Mouse (Mus musculus): ENCODE data around the gene Stat6. TPM values are rescaled to one million over a fixed set of nuclear protein-coding genes. Genes with fewer than 3 reads are reported as not detected.

Gene Stat6
- total RNA-seq (2021): 10 to 100 TPM; 16.1 to 16.6 TPM
- long read RNA-seq, experiment 1, transcript Stat6-201 (22 exons, 3,775 nt): major isoform, 20 of 22 reads
- long read RNA-seq, experiment 1, partial matches to known transcripts: 2 of 22 reads
- long read RNA-seq, experiment 1, other reads (novel, unspliced or antisense): 0 of 22 reads
- long read RNA-seq, experiment 2, transcript Stat6-201 (22 exons, 3,775 nt): major isoform, 24 of 30 reads
- long read RNA-seq, experiment 2, partial matches to known transcripts: 5 of 30 reads
- long read RNA-seq, experiment 2, other reads (novel, unspliced or antisense): 1 of 30 reads

DNA sequence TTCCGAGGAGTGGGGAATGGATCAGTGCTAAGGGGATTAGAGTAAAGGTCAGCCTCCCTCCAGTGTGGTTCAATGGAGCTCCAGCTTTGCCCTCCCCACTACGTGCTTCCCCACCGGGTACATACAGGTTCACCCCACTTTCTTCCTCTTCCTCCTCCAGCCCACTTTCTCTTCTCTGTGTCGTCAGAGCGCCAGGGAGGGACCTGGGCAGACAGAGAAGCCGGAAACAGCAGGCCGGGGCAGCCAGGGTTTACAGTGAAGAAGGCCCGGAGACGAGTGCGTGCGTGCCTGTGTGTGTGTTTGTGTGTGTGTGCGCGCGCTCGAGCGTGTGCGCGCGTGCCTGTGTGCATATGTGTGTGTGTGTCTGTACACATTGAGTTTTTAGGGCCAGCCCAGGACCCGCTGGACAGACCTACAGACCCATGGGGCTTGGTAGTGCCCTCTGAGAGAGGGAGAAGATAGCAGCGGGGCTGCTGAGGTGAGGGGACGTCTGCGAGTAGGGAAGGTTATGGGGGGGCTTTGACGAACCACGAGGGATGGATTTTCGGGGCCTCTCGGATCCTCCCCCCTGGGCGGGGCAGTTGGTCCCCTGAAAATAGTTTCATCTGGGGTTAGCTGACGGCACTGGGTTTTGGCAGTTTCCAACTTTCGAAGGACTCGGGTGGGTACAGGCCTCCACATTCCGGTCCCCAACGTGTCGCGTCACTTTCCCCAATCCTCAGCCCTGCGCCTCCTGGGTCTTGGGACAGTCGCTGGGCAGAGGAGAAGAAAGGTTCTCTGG is at the start of gene Stat6:
Gene Stat6, plus strand, starts transcription at position 215 of the 781 bp plus-strand sequence.
- peak; percentile 80 for DNase-seq
- intact Hi-C loops (cut with DNase I; ENCODE audit: low total_unique reads): loop anchor here (10.0 kb wide), 1 partner anchor 92 kb away; the partner anchor contains the start of gene Zbtb39

DNA sequence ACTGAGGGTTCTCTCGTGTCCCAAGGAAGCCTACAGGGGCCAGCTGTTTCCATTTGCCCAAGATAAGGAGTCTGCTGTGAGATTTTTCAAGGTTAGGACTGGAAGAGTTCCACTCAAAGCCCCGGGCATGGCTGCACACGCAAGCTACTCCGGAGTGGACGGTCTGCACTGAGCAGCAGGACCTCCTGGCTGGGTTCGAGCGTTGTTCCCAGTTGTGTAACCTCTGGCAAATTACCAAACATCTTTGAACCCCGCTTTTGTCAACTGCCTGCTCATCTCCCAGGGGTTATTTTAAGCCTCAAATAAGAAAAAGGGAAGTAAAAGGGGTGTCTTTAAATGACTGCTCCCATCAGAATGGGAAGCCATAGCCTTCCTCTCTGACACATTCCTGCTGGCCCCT is 48.4 kb upstream of the Stat6 start:
- no peak for DNase-seq
- intact Hi-C loops (cut with DNase I; ENCODE audit: low total_unique reads): no loop called here

DNA sequence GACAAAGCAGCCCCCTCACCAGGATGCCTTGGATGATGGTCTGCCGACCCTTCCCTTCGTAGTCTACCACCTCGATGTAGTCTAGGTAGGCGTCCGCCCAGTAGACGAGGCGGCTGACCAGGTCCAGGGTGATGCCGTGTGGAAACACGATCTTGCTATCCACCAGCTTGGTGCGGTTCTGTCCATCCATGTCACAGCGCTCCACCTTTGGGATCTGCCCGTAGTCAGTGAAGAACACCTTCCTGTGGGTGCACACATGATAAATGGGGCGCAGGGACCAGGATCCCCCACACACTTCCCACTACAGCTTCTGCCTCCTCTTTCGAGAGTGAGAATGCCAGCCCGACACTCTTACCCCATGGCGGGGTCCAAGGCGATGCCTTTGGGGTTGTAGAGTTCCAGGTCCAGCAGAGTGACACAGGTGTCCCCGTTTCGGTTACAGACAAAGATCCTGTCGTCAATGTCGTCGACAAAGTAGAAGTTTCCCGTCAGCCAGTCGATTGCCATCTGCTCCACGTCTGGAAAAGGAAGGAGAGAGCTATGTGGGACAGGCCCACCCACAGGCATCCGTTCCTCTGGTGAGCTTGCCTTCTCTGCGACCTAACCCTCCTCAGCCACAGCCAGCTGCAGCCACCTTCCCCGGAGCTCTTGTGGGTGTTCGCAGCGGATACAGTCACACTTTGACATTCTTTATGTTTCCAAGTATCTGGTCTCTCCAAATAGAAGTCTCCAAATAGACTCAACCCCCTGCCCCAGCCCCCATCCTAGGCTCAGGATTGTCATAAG is 47.7 kb upstream of the Stat6 start:
- no peak for DNase-seq
- intact Hi-C loops (cut with DNase I; ENCODE audit: low total_unique reads): no loop called here

DNA sequence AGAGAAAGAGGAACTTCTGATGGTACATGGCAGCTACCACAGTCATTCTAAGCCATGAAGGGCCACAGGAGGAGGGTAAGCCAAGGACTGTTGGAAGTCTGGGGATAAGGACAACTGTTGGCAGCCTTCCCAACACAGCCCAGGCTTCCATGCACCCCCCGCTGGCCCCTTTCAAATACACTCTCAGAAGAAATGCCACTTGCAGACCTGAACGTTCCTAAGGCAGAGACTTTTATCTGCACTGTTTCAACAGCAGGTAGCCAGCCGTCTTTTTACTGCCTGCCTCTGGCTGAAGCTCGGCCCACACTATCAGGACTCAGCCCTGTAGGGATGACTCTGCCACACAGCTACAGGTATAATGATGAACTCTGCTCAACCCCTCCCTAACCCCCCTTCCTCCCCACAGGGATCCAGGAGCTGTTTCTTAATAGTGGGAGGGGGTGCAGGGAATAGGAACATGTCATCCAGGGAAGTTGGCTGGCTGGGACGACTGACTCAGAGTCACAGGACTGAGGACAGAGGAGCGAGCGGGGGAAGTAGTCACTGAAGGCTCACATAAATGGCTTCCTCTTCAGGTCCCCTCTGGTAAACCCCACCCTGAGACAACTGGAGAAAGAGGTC is 46.4 kb upstream of the Stat6 start:
- intact Hi-C loops (cut with DNase I; ENCODE audit: low total_unique reads): no loop called here
- DNase-seq: peak; percentile 48

DNA sequence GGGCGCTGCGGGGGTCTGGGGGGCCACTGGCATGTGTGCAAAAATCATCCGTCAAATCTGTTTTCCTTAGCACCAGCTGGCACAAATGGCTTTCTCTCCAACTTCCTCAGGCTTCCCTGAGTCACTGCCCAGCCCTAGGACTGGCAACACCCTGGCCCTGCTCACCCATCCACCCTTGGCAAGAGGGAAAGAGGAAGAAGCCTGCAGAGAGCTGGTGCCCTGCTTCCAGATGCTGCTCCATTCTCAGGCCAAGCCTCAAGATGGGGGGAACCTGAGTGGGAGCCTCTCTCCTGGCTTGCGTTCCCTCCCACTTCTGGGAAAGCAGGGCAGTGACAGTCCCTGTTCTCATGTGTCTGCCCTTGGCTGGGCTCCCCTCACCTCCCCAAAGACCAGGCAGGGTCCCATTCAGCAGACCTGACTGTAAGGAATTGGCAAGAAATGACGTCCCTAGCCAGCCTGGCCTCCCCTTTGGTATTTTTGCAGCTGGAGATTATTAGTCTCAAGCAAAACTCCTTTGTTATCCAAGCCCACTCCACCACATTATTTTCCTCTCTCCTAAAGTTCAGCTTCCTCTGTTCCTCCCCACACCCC is 45.4 kb upstream of the Stat6 start:
- peak; percentile 43 for DNase-seq
- intact Hi-C loops (cut with DNase I; ENCODE audit: low total_unique reads): no loop called here

DNA sequence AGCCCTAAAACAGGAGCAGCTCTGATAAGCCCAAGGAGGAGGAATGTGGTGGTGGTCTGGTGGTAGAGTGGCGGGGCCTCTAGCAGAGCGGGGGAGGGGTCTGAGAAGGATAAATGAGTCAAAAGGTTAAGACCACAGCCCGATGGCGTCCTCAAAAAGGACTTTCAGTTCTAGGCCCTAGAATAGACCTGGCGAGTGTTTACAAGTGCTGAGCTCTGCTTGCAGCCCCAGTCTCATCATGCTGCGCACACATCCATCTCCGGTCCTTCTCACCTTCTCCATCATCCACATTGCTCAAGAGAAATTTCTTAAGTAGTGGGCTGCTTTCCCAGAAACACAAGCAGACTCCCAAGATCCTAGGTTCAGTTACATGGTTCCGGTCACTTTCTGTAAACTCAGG is 44.2 kb upstream of the Stat6 start:
- no peak for DNase-seq
- intact Hi-C loops (cut with DNase I; ENCODE audit: low total_unique reads): no loop called here

DNA sequence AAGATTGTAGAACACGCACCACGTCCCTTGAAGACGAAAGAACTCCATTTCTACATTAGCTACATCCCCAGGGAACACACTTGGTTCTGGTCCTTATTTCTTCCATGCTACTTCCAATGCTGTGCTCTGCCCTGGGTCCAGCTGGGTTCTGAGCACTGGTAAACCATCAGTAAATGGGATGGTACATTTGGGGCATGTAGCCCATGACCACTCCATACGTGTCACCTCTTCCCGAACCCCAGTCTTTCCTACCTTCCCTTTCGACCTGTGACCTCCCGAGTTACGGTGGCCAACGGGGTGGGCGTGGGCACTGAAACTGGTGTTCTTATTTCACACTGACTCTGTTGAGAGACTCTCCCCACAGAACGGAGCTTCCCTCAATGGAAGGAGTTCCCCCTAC is 43.5 kb upstream of the Stat6 start:
- intact Hi-C loops (cut with DNase I; ENCODE audit: low total_unique reads): no loop called here
- no peak for DNase-seq

DNA sequence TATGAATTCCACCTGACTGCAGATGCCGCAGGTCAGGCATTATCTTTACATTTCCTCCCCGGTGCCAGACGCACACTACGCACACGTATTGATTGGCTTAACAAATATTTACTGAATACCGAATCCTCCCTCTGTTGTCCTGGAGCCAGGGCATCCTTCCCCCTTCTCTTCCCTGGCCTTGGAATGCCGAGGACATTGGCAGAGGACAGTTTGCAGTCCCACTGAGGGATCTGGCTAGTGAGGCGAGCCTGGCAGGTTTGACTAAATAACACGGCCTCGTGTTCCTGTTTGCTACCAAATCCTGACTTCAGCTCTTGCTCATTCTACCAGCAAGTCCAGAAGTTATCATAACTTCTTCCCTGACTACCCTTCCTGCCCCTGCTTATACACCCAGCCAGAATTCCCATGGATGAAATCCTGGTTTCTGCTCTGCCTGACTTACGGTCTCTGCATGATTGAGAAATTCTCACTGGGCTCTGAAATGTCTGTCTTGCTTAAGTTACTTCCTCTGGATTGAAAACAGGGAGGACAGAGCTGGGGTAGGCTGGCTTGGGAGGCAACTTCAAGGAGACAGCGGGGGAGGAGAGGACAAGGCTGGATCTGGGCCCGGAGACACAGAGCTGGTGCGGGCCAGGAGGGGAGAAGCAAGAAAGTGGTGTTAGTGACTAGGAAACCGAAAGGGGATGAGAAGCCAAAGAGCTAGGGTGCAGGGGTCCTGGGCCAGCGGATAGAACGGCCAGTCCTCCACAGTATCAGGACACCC is 42.8 kb upstream of the Stat6 start:
- intact Hi-C loops (cut with DNase I; ENCODE audit: low total_unique reads): no loop called here
- peak; percentile 85 for DNase-seq

DNA sequence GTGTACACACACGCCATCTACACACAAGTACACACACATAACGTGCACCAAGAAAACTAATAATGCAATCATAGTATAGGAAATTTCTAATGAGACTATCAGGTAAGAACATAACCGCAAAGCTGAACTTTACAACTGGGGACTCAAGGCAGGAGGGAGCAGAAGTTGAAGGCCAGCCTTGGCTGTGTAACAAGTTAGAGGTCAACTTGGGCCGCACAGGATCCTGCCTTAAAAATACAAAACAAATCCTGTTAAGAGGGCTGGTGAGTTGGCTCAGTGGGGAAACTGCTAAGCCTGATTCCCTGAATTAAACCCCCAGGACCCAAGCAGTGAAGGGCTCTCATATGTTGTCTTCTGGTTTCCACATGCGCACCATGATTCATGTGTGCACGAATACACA is 40.6 kb upstream of the Stat6 start:
- intact Hi-C loops (cut with DNase I; ENCODE audit: low total_unique reads): no loop called here
- no peak for DNase-seq

DNA sequence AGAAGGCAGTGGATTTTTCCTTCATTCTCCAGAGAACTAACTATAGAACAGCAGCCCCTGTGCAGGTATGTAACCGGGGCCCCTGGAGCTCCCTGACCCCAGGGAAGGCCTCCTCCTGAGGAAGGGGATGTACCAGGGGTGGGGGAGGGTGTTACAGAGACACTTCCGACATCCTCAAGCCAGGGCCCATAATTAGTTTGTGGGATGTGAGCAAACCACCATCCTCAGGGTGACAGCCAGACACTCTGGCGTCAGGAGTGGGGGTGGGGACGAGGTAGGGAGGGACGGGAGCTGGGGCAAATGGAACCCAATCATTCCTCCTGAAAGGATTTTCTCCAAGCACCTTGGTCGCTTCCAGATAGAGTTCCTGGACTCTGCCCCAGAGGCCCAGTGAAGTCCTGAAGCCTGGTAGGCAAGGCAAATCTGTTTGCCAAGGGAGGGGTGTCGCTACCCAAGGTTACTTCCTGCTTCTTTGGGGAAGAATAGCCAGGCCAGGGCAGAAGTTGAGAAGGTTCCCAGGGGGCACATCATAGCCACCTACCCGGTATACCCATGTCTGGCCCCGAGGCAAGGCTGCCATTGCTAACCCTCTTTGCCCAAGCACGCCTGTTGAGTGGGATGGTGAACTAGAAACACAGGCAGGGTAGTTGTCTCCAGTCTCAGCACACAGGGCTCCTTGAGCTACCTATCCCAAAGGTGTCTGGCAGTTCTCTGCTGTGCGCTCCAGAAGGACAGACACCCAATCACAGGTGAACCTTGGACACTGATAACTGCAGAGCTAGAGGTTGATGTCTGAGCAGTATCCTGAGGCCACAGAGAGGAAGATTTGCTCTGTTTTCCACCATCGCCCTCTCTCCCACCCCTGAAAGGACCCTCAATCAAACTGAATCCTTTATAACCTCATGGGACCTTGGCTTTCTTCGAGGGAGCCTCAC is 39.1 kb upstream of the Stat6 start:
- intact Hi-C loops (cut with DNase I; ENCODE audit: low total_unique reads): no loop called here

DNA sequence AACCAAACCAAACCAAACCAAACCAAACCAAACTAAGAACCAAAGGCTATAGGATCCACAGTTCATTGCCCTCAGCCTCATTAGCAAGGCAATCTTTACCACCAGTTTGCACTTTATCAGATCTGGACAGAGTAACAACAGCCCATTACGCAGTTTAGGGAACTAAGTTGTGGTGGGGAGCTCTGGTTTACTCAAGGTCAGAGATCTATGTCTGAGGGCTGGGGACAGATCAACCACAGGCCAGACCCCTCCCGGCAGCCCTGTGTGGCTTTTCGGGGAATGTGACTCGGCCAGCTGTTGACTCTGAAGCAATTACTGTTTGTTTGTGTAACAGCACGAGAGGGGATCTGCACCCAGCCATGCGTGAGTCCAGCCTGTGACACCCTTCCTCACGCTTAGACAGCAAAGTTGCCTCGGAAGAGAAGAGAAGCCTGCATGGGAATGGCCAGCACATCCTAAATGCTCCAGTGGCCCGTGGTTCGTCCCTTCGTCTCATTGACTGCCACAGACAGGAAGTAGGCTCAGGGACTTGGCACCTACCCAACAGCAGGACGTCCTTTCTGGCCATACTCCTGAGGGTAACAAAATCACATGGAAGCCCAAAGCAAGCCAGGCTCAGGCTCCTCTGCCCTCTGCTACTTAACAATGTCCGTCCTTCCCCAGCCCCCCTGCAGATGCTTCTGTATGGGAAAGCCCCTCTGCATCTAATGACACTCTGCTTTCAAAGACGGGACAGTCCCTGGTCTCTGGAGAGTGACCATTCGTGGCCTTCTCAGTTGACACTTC is 38.1 kb upstream of the Stat6 start:
- DNase-seq: peak; percentile 68
- intact Hi-C loops (cut with DNase I; ENCODE audit: low total_unique reads): no loop called here

More for the DNA sequence above, 39.1 kb upstream of the Stat6 start:
- DNase-seq: no peak

DNA sequence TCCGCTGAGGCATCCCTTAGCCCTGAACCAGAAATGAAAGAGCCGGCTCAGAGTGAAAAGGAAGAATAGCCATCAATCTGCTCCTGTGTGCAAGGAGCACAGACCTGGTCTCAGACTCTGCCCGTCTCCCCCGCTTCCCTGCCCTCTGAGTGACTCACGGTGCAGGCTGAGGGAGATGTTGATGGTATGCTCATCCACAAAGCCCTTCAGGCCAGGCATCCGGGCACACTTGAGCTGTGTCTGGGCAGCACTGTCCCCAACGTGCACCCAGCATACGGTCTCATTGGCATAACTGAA is 37.6 kb upstream of the Stat6 start:
- intact Hi-C loops (cut with DNase I; ENCODE audit: low total_unique reads): no loop called here
- no peak for DNase-seq

DNA sequence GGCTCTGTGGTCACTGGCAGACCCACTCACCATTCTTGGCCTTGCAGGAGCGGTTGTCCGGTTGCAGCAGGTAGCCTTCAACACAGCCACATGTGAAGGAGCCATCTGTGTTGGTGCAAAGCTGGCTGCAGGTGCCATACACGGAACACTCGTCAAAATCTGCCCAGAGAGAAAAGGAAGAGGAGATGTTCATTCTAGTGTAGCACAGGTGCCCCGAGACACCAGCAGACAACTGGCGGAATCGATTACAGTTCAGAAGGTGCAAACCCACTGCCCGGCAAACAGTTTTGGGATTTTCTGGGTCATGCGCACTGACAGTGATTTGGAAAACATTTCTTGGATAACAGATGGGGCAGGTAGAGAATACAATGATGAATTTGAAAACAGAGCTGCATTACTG is 37.0 kb upstream of the Stat6 start:
- intact Hi-C loops (cut with DNase I; ENCODE audit: low total_unique reads): no loop called here

DNA sequence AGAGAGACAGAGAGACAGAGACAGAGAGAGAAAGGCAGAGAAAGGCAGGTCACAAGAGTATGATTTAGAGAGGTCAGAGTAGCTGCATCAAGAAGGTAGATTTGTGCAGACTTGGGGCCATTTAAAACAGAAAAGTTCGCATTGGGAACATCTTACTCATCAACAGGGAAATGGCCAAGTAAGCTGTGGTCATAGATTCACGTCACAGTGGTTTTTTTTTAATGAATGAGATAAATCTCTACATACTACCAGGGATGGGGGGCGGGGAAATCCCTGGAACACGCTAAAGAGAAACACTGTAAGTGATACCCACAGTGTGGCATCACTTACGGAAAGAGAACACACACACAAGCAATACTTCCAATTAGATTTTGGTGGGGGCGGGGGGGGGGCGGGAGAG is 35.7 kb upstream of the Stat6 start:
- intact Hi-C loops (cut with DNase I; ENCODE audit: low total_unique reads): no loop called here

More for the DNA sequence above, 37.0 kb upstream of the Stat6 start:
- no peak for DNase-seq

DNA sequence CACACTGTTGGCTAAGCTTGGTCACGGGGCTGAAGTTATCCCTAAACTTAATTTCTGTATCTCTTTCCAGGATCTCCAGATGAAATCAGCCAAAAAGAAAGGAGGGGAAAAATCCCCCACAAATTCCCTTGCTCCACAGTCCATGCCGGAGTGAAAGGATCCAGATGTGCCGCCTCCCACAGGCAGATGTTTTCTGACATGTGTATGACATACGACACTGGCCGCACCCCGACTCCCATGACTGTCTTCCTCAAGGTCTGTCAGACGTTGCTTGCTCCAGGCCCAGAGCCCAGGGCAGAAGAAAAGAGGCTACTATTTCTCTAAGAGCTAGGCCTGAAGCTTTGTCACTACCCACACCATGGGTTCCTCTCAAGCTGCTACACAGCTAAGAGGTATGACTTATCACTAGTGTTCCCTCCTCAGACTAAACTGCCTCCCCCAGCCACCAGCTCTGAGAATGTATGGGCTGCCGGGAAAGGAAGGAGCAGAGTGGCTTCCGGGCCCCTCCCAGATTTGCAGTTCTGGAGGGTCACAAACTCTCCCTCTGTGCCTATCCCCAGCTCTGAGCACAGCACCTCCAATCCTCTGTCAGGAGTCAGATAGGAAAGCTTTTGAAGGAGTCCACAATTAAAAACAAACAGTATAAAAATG is 33.2 kb upstream of the Stat6 start:
- DNase-seq: peak; percentile 58
- intact Hi-C loops (cut with DNase I; ENCODE audit: low total_unique reads): no loop called here

More for the DNA sequence above, 35.7 kb upstream of the Stat6 start:
- no peak for DNase-seq

DNA sequence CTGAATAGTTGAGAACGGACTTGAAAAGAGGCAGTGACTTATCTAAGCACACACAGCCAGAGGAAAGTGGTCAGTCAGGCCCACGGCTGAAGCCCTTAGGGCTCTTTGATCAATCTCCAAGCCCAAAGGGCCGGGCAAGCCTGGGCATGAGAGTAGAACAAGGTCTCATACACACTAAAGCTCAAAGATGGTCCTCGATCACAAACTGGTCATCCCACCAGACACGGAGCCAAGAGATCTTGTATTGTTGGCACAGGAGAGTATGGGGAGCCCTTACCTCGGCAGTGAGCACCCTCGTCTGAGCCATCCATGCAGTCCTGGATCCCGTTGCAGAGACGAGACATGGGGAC is 32.7 kb upstream of the Stat6 start:
- DNase-seq: no peak
- intact Hi-C loops (cut with DNase I; ENCODE audit: low total_unique reads): no loop called here
